Mouse (Mus musculus): ENCODE measurements at regions not wholly inside any gene's neighbourhood (a gene's known extent, or its start where the extent isn't known, plus 50 kb on each side); places are given as distances from the start of the nearest gene placed in this dataset.

GRCm38 (mm10) chr2:171800511-171801268 lies 242.6 kb downstream of the Cbln4 start:
- ATAC-seq (ENCODE audit: insufficient read depth) = no peak

DNA sequence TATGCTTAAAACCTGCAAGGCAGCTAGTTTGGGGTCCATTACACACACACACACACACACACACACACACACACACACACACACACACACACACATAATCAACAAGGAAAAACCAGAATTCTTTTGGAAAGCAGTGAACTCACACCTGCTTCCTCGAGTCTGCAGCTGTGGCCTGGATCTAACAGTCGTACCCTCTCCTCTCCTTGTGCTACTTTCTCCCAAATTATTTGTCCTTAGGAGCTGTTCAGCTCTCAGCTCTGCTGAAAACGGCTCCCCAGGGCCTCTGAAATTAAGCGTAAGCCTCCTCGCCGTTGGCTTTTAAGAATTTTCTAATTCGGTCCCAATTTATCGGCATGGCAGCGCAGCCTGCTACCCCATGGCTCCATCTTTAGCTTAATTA lies 243.9 kb downstream of the Cbln4 start:
- WGBS (ENCODE audit: insufficient replicate concordance) = 67% methylated on average over 9 of the region's 9 CpGs
- no peak for DNase-seq (ENCODE audit: low read depth in 3 of 3, low spot score in 3 of 3)
- ATAC-seq (ENCODE audit: insufficient read depth) = no peak
- no peaks in the 10 kb centered on the region for H3K9me3 ChIP-seq (ENCODE audit: control insufficient read depth, low read length)
- TF ChIP-seq EP300 (IDR thresholded peaks at IDR 0.05; ENCODE audit: low read depth) (no peak), CTCF (IDR thresholded peaks at IDR 0.05; ENCODE audit: low read depth) (no peak)
- H3K9ac ChIP-seq (replicated peaks) = no peak overlapping the region
- H3K27me3 ChIP-seq (ENCODE audit: control insufficient read depth, insufficient read depth, low read length) = no peaks in the 10 kb centered on the region
- H3K36me3 ChIP-seq (replicated peaks; ENCODE audit: control insufficient read depth, insufficient read depth, low read depth) = no peaks in the 10 kb centered on the region
- no peak overlapping the region for H3K4me2 ChIP-seq (ENCODE audit: low read depth)
- no peaks in the 10 kb centered on the region for H3K4me1 ChIP-seq (replicated peaks; ENCODE audit: control insufficient read depth in 2 of 2, insufficient read depth in 2 of 2, low read length in 1 of 2)
- H3K27ac ChIP-seq = no peak overlapping the region
- H3K4me3 ChIP-seq (ENCODE audit: insufficient read depth in 1 of 2, low read depth in 2 of 2, low read length in 2 of 2) = no peak overlapping the region

More at GRCm38 (mm10) chr2:171800511-171801268, 242.6 kb downstream of the Cbln4 start:
- no peak for DNase-seq (ENCODE audit: low read depth in 3 of 3, low spot score in 3 of 3)
- H3K27me3 ChIP-seq (ENCODE audit: control insufficient read depth, insufficient read depth, low read length) = no peaks in the 10 kb centered on the region
- no peak for TF ChIP-seq EP300 (IDR thresholded peaks at IDR 0.05; ENCODE audit: low read depth)
- TF ChIP-seq CTCF (IDR thresholded peaks at IDR 0.05; ENCODE audit: low read depth) = no peak
- 56% methylated on average over 10 of the region's 10 CpGs for WGBS (ENCODE audit: insufficient replicate concordance)
- H3K4me3 ChIP-seq (ENCODE audit: insufficient read depth in 1 of 2, low read depth in 2 of 2, low read length in 2 of 2) = no peak overlapping the region
- H3K4me1 ChIP-seq (replicated peaks; ENCODE audit: control insufficient read depth in 2 of 2, insufficient read depth in 2 of 2, low read length in 1 of 2) = no peaks in the 10 kb centered on the region
- H3K36me3 ChIP-seq (replicated peaks; ENCODE audit: control insufficient read depth, insufficient read depth, low read depth) = no peaks in the 10 kb centered on the region
- H3K4me2 ChIP-seq (ENCODE audit: low read depth) = no peak overlapping the region
- H3K27ac ChIP-seq = no peak overlapping the region
- no peaks in the 10 kb centered on the region for H3K9me3 ChIP-seq (ENCODE audit: control insufficient read depth, low read length)
- no peak overlapping the region for H3K9ac ChIP-seq (replicated peaks)

GRCm38 (mm10) chr2:171790686-171791085 lies 252.6 kb downstream of the Cbln4 start:
- H3K4me2 ChIP-seq (ENCODE audit: low read depth) = no peak overlapping the region
- H3K4me3 ChIP-seq (ENCODE audit: insufficient read depth in 1 of 2, low read depth in 2 of 2, low read length in 2 of 2) = no peak overlapping the region
- H3K4me1 ChIP-seq (replicated peaks; ENCODE audit: control insufficient read depth in 2 of 2, insufficient read depth in 2 of 2, low read length in 1 of 2) = no peaks in the 10 kb centered on the region
- no peak for DNase-seq (ENCODE audit: low read depth in 3 of 3, low spot score in 3 of 3)
- no peaks in the 10 kb centered on the region for H3K36me3 ChIP-seq (replicated peaks; ENCODE audit: control insufficient read depth, insufficient read depth, low read depth)
- no peak overlapping the region for H3K9ac ChIP-seq (replicated peaks)
- 70% methylated on average over 9 of the region's 9 CpGs for WGBS (ENCODE audit: insufficient replicate concordance)
- H3K27me3 ChIP-seq (ENCODE audit: control insufficient read depth, insufficient read depth, low read length) = no peaks in the 10 kb centered on the region
- no peaks in the 10 kb centered on the region for H3K9me3 ChIP-seq (ENCODE audit: control insufficient read depth, low read length)
- no peak for ATAC-seq (ENCODE audit: insufficient read depth)
- no peak overlapping the region for H3K27ac ChIP-seq
- TF ChIP-seq CTCF (IDR thresholded peaks at IDR 0.05; ENCODE audit: low read depth) (no peak), EP300 (IDR thresholded peaks at IDR 0.05; ENCODE audit: low read depth) (no peak)

- H3K27me3 ChIP-seq (ENCODE audit: control insufficient read depth, insufficient read depth, low read length) = no peaks in the 10 kb centered on the region
- H3K4me3 ChIP-seq (ENCODE audit: insufficient read depth in 1 of 2, low read depth in 2 of 2, low read length in 2 of 2) = no peak overlapping the region
- H3K27ac ChIP-seq = no peak overlapping the region
- WGBS (ENCODE audit: insufficient replicate concordance) = 62% methylated on average over 7 of the region's 7 CpGs
- no peak overlapping the region for H3K4me2 ChIP-seq (ENCODE audit: low read depth)
- no peaks in the 10 kb centered on the region for H3K9me3 ChIP-seq (ENCODE audit: control insufficient read depth, low read length)
- TF ChIP-seq EP300 (IDR thresholded peaks at IDR 0.05; ENCODE audit: low read depth) (no peak), CTCF (IDR thresholded peaks at IDR 0.05; ENCODE audit: low read depth) (no peak)
- H3K9ac ChIP-seq (replicated peaks) = no peak overlapping the region
- no peak for ATAC-seq (ENCODE audit: insufficient read depth)
- no peaks in the 10 kb centered on the region for H3K4me1 ChIP-seq (replicated peaks; ENCODE audit: control insufficient read depth in 2 of 2, insufficient read depth in 2 of 2, low read length in 1 of 2)
- DNase-seq (ENCODE audit: low read depth in 3 of 3, low spot score in 3 of 3) = no peak
- H3K36me3 ChIP-seq (replicated peaks; ENCODE audit: control insufficient read depth, insufficient read depth, low read depth) = no peaks in the 10 kb centered on the region
Measured at GRCm38 (mm10) chr2:171766193-171766930, 276.9 kb downstream of the Cbln4 start.

DNA sequence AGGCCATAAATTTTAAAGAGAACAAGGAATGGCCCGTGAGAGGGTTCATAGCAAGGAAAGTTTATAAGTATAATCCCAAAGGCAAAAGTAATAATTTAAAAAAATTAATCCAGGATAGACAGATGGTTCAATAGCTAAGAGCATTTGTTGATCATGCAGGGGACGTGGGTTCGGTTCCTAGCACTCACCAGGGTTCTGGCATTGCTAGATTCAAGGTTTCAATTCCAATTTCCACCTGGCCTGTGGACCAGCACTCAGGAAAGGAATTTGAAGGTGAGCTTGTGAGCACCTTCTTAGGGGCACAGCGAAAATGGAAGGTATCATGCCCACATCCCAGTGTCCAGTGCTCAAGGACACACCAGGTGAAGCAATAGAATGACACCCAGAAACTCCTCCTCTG lies 278.2 kb downstream of the Cbln4 start:
- no peak for DNase-seq (ENCODE audit: low read depth in 3 of 3, low spot score in 3 of 3)
- no peak overlapping the region for H3K27ac ChIP-seq
- WGBS (ENCODE audit: insufficient replicate concordance) = 46% methylated on average over 4 of the region's 4 CpGs
- H3K9ac ChIP-seq (replicated peaks) = no peak overlapping the region
- TF ChIP-seq EP300 (IDR thresholded peaks at IDR 0.05; ENCODE audit: low read depth) (no peak), CTCF (IDR thresholded peaks at IDR 0.05; ENCODE audit: low read depth) (no peak)
- H3K36me3 ChIP-seq (replicated peaks; ENCODE audit: control insufficient read depth, insufficient read depth, low read depth) = no peaks in the 10 kb centered on the region
- no peaks in the 10 kb centered on the region for H3K4me1 ChIP-seq (replicated peaks; ENCODE audit: control insufficient read depth in 2 of 2, insufficient read depth in 2 of 2, low read length in 1 of 2)
- no peak for ATAC-seq (ENCODE audit: insufficient read depth)
- H3K9me3 ChIP-seq (ENCODE audit: control insufficient read depth, low read length) = no peaks in the 10 kb centered on the region
- H3K4me3 ChIP-seq (ENCODE audit: insufficient read depth in 1 of 2, low read depth in 2 of 2, low read length in 2 of 2) = no peak overlapping the region
- H3K27me3 ChIP-seq (ENCODE audit: control insufficient read depth, insufficient read depth, low read length) = no peaks in the 10 kb centered on the region
- no peak overlapping the region for H3K4me2 ChIP-seq (ENCODE audit: low read depth)

Measured in liver, embryonic 14.5 days (tissue).